Mouse (Mus musculus) lung, postnatal 0 days (tissue): Measurements from ENCODE around the gene Tep1. TPM values are rescaled to one million over a fixed set of nuclear protein-coding genes. Genes with fewer than 3 reads are reported as not detected.

Source experiments
- ATAC-seq: fragments of 200-750 bp; cut with Nextera tagmentation; 2 replicates; pipeline ENCODE4 v1.8.0; 2017; ENCODE audit warnings: moderate library complexity
- DNase-seq: peaks from one replicate; pipeline ENCODE4 v3.0.0-alpha.2; 2016; ENCODE audit warnings: low spot score
- H3K27ac ChIP-seq: fragments of 300-500 bp; sonication (generic); 2 replicates; pipeline ENCODE4 v1.5.1; 2014; ENCODE audit warnings: antibody characterized with exemption, mild to moderate bottlenecking, low read length, mixed read lengths
- H3K27me3 ChIP-seq: fragments of 300-500 bp; sonication (generic); replicated peaks from 2 replicates; pipeline ENCODE4 v1.6.1; 2014; ENCODE audit warnings: low read length, mixed read lengths; ENCODE audit not compliant: insufficient read depth
- H3K36me3 ChIP-seq: fragments of 300-500 bp; sonication (generic); 2 replicates; pipeline ENCODE4 v1.6.1; 2014; ENCODE audit warnings: low read length, mixed read lengths; ENCODE audit not compliant: insufficient read depth
- H3K4me1 ChIP-seq: fragments of 300-500 bp; sonication (generic); 2 replicates; pipeline ENCODE4 v1.6.1; 2014; ENCODE audit warnings: antibody characterized with exemption, low read depth, low read length, mixed read lengths; ENCODE audit not compliant: insufficient read depth
- H3K4me2 ChIP-seq: fragments of 300-500 bp; sonication (generic); replicated peaks from 2 replicates; pipeline ENCODE4 v1.6.1; 2014; ENCODE audit warnings: low read depth, mild to moderate bottlenecking, low read length, moderate library complexity, mixed read lengths
- H3K4me3 ChIP-seq: fragments of 300-500 bp; sonication (generic); 2 replicates; pipeline ENCODE4 v1.5.1; 2014; ENCODE audit warnings: low read depth, low read length
- H3K9ac ChIP-seq: fragments of 300-500 bp; sonication (generic); replicated peaks from 2 replicates; pipeline ENCODE4 v1.6.1; 2014; ENCODE audit warnings: low read depth, mild to moderate bottlenecking
- H3K9me3 ChIP-seq: fragments of 300-500 bp; sonication (generic); 2 replicates; pipeline ENCODE4 v1.6.1; 2016; ENCODE audit warnings: low read length, mixed read lengths
- CTCF ChIP-seq: IDR thresholded peaks from 2 replicates; pipeline ENCODE4 v1.5.1; 2016; ENCODE audit warnings: antibody characterized with exemption, mild to moderate bottlenecking
- EP300 ChIP-seq: IDR thresholded peaks from 2 replicates; pipeline ENCODE4 v1.6.1; 2016; ENCODE audit warnings: antibody characterized with exemption, mild to moderate bottlenecking, control low read depth
- WGBS: fragments of 180-500 bp; shearing (Covaris S2); extraction: QIAGEN DNeasy Blood & Tissue Kit; methylation state at CpG from one replicate; pipeline ENCODE4 v1.1.7; 2014; 5-methylcytosine and 5-hydroxymethylcytosine counted together
- polyA plus RNA-seq: library from polyadenylated mRNA; unstranded; fragments of >200 nt; fragmentation: Nextera tagmentation; extraction: Ambion mirVana; gene quantifications from 2 replicates; pipeline ENCODE4 v1.2.1, GENCODE M21; 2015

Gene Tep1
- polyA plus RNA-seq, 1 experiment from 2014 or later: 11.1 TPM

DNA sequence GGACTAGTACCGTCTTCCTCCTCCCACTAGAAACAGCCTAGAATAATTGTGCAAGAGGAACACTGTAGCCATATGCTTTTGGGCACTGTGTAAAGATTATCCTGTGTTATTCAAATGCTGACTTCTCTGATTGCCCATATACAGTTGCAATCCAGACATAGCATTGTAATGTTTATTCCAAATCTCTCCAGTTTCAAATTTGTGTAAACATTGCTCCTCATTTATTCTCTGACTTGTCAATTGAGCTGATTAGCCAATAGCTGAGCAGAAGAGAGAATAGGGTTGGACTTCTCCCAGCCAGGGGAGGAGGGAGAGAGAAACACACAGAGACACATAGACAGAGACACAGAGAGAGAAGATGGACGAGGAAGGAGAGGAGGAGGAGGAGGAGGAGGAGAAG lies 35.9 kb downstream of the Tep1 start:
- Histone ChIP-seq H3K9me3 (no peaks in the 10 kb centered on the region), H3K4me2 (no peak overlapping the region), H3K4me3 (no peak overlapping the region), H3K36me3 (no peaks in the 10 kb centered on the region), H3K27me3 (no peaks in the 10 kb centered on the region), H3K4me1 (no peaks in the 10 kb centered on the region), H3K27ac (0 out of 2 replicates have a peak overlapping the region, but pooled peaks have one; percentile 2), H3K9ac (no peak overlapping the region)
- 22% methylated on average over 2 of the region's 2 CpGs for WGBS
- TF ChIP-seq CTCF (no peak), EP300 (no peak)
- ATAC-seq (peak; percentile 81), DNase-seq (peak; percentile 74)

DNA sequence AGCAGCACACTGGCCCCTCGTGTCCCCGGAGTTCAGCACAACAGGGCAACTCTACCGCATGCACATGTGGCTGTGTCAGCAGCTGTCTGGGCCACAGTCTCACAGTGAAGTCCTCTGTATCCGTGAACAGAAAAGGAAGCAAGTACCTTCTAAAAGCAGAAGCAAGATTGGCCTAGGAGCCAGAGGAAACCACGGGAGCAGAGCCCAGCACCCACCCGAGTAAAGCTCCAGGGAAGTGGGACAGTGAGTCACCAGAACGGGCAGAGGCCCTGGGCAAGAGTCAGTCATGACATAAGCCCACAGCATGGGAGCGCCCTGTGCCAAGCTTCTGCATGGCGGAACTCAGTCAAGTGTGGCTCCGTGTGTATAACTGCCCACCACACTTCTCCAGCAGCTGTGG lies 36.4 kb downstream of the Tep1 start:
- DNase-seq: peak; percentile 29
- Histone ChIP-seq H3K9me3 (no peaks in the 10 kb centered on the region), H3K4me3 (no peak overlapping the region), H3K27me3 (no peaks in the 10 kb centered on the region), H3K4me2 (no peak overlapping the region), H3K9ac (no peak overlapping the region), H3K4me1 (no peaks in the 10 kb centered on the region), H3K36me3 (no peaks in the 10 kb centered on the region), H3K27ac (peak overlapping the region; percentile 2; the same call in 1 of the 2 replicates)
- WGBS: 59% methylated on average over 10 of the region's 10 CpGs
- TF ChIP-seq CTCF (no peak; the same call in 1 of the 2 replicates), EP300 (no peak)
- peak; percentile 78 for ATAC-seq

DNA sequence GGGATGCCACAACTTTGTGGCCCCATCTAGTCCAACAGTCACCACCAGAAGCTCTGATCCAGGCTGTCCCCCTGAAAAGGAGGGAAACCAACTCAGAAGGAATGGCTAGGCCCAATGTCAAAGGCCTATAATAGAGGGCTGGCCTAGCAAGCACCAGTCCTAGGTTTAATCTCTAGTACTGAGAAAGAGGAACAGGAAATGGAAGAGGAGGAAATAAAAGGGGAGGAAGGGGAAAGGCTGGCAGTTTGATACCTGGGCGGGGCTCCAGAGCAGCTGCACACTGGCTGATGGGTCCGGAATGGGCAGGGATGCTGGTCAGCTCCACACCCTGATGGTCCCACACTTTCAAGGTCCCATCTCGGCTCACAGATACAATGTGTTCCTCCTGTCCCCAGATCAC lies 40.5 kb downstream of the Tep1 start:
- no peak for ATAC-seq
- Histone ChIP-seq H3K27me3 (no peaks in the 10 kb centered on the region), H3K4me2 (no peak overlapping the region), H3K36me3 (no peaks in the 10 kb centered on the region), H3K9ac (no peak overlapping the region), H3K9me3 (no peaks in the 10 kb centered on the region), H3K4me1 (no peaks in the 10 kb centered on the region), H3K27ac (no peak overlapping the region), H3K4me3 (no peak overlapping the region)
- DNase-seq: no peak
- TF ChIP-seq CTCF (no peak), EP300 (no peak)
- 78% methylated on average over 3 of the region's 3 CpGs for WGBS

DNA sequence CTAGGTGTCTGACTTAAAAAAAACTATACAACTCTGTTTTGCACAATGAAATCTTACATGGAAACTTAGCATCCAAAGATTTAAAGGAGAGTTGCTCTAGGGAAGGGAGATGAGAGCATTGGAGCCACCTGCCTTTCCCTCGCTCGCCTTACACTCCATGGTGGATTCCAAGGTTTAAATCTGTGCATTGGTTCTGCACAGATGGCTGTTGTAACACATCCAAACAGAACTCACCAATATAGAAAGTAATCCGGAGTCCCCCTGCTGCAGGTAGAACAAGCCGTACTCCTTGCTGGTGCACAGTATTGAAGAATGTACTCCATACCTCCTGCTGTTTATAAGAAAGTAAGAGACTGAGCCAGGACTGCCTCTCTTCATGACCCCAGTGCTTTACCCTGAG lies 43.8 kb downstream of the Tep1 start:
- TF ChIP-seq CTCF (no peak), EP300 (no peak)
- no peaks in the 10 kb centered on the region for H3K4me1 ChIP-seq
- no peak overlapping the region for H3K4me3 ChIP-seq
- no peak for ATAC-seq
- H3K9me3 ChIP-seq: no peaks in the 10 kb centered on the region
- peaks cover 14% of the 10 kb centered on the region; the same call in 1 of the 2 replicates for H3K36me3 ChIP-seq
- 91% methylated on average over 4 of the region's 4 CpGs for WGBS
- no peak overlapping the region for H3K9ac ChIP-seq
- no peaks in the 10 kb centered on the region for H3K27me3 ChIP-seq
- H3K4me2 ChIP-seq: no peak overlapping the region
- no peak for DNase-seq
- H3K27ac ChIP-seq: no peak overlapping the region

DNA sequence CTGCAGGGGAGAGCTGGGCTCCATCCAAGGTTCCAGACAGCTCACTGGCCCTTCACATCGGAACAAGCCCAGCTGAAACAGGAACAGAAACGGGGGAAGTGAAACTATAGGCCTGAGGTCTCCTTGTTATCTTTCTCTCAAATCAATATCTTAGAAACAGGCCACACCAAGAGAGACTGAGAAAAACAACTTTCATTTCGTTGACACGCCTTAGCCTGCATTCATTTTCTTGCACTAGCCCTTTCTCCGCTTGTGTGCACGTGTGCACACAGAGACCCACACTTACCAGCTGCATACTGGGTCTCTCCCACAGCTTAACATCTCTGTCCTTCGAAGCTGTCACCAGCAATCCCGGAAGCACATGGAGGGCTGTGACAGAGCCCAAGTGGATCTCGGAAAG lies 46.1 kb downstream of the Tep1 start:
- TF ChIP-seq CTCF: no peak
- TF ChIP-seq EP300: no peak
- peaks cover 26% of the 10 kb centered on the region for H3K36me3 ChIP-seq
- WGBS: 83% methylated on average over 9 of the region's 9 CpGs
- no peak overlapping the region for H3K4me2 ChIP-seq
- H3K27me3 ChIP-seq: no peaks in the 10 kb centered on the region
- DNase-seq: no peak
- no peaks in the 10 kb centered on the region for H3K4me1 ChIP-seq
- no peak overlapping the region for H3K9ac ChIP-seq
- H3K4me3 ChIP-seq: no peak overlapping the region
- no peak for ATAC-seq
- H3K9me3 ChIP-seq: no peaks in the 10 kb centered on the region
- no peak overlapping the region for H3K27ac ChIP-seq

DNA sequence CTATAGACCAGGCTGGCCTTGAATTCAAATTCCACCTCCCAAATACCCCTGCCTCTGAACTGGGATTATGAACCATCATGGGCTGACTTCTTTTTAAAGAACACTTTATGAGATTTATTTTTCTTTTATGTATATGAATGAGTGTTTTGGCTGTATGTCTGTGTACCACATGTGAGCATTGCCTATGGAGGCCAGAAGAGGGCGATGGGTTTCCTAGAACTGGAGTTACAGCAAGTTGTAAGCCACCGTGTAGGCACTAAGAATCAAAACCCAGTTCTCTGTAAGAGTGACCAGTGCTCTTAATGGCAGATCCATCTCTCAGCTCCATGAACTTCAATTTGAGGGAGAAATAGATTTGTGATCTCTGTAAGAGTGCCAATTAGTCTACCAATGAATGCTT lies 47.1 kb downstream of the Tep1 start:
- Histone ChIP-seq H3K27me3 (no peaks in the 10 kb centered on the region), H3K27ac (no peak overlapping the region), H3K4me1 (no peaks in the 10 kb centered on the region), H3K9ac (no peak overlapping the region), H3K9me3 (no peaks in the 10 kb centered on the region), H3K4me2 (no peak overlapping the region), H3K36me3 (peaks cover 29% of the 10 kb centered on the region), H3K4me3 (no peak overlapping the region)
- TF ChIP-seq EP300 (no peak), CTCF (no peak; the same call in 1 of the 2 replicates)
- no peak for ATAC-seq
- WGBS: 73% methylated on average over 2 of the region's 2 CpGs
- no peak for DNase-seq

DNA sequence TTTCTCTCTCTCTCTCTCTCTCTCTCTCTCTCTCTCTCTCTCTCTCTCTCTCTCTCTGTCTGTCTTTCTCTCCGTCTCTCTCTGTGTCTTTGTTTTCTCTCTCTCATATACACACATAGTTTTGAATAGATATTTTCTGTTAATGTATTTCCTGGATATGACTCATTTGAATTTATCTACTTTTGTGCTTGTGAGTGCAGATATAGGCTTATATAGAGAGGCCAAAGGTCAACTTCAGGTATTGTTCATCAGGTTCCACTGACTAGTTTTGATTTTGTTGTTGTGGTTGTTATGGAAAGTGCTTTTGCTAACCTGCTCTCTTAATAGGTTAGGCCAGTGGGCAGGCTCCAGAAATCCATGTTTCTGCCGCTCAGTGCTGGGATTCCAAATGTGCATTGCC lies 57.3 kb downstream of the Tep1 start:
- H3K4me3 ChIP-seq: no peak overlapping the region
- H3K36me3 ChIP-seq: peaks cover 24% of the 10 kb centered on the region; the same call in 1 of the 2 replicates
- H3K27me3 ChIP-seq: no peaks in the 10 kb centered on the region
- H3K9me3 ChIP-seq: no peaks in the 10 kb centered on the region
- H3K9ac ChIP-seq: no peak overlapping the region
- TF ChIP-seq CTCF (no peak), EP300 (no peak)
- WGBS: 94% methylated on average over 2 of the region's 2 CpGs
- no peak overlapping the region for H3K27ac ChIP-seq
- DNase-seq (no peak), ATAC-seq (no peak)
- no peak overlapping the region for H3K4me2 ChIP-seq
- H3K4me1 ChIP-seq: no peaks in the 10 kb centered on the region
